21 mouse cellular contexts compared by ENCODE assay signal in genomic region chr10:41523386-41523785, GRCm38 (mm10). TPM values are rescaled to one million over a fixed set of nuclear protein-coding genes. Genes with fewer than 3 reads are reported as not detected.
DNase-seq lines count a peak whose midpoint lies in the region; ATAC-seq lines count a peak whose summit lies in the region.
"Had no signal": no experiment of that assay in that cellular context is flagged by ENCODE, and none has a peak within 500 bp of the region (broad histone marks: within the 10 kb centered on the region; RNA-seq: fewer than 3 reads in every experiment).

No protein-coding gene starts in this region.

- no peak overlapping the region for H3K4me2 ChIP-seq in heart, embryonic 12.5 days
- H3K4me2 ChIP-seq in lung, embryonic 16.5 days (ENCODE audit: low read depth, low read length): no peak overlapping the region
- 0 out of 2 replicates have a peak overlapping the region, but pooled peaks have one; percentile 25 for H3K4me2 ChIP-seq in limb, embryonic 13.5 days (replicated peaks)
- H3K4me2 ChIP-seq: embryonic facial prominence, embryonic 13.5 days; midbrain, embryonic 13.5 days; neural tube, embryonic 15.5 days had no signal

- H3K36me3 ChIP-seq in heart, embryonic 12.5 days: peaks cover 34% of the 10 kb centered on the region
- peaks cover 10% of the 10 kb centered on the region; the same call in 1 of the 2 replicates for H3K36me3 ChIP-seq in lung, embryonic 16.5 days (ENCODE audit: control insufficient read depth, insufficient read depth, low read length)
- peaks cover 36% of the 10 kb centered on the region for H3K36me3 ChIP-seq in limb, embryonic 13.5 days
- peaks cover 11% of the 10 kb centered on the region for H3K36me3 ChIP-seq in splenic B cell, adult 2 months (ENCODE audit: control insufficient read depth, insufficient read depth, low read length, poor library complexity, severe bottlenecking)

- ATAC-seq in heart, embryonic 12.5 days (ENCODE audit: insufficient number of reproducible peaks, low FRiP score): no peak
- no peak for ATAC-seq in lung, embryonic 16.5 days (ENCODE audit: low read depth)
- ATAC-seq in limb, embryonic 13.5 days (ENCODE audit: low FRiP score, low read depth): no peak
- ATAC-seq: forebrain, embryonic 16.5 days; hindbrain, postnatal 0 days; intestine, postnatal 0 days; midbrain, embryonic 13.5 days had no signal

- no peak overlapping the region for H3K9ac ChIP-seq in heart, embryonic 12.5 days
- no peak overlapping the region for H3K9ac ChIP-seq in lung, embryonic 16.5 days (ENCODE audit: low read length)
- H3K9ac ChIP-seq in limb, embryonic 13.5 days: no peak overlapping the region
- H3K9ac ChIP-seq: embryonic facial prominence, embryonic 13.5 days; midbrain, embryonic 13.5 days; neural tube, embryonic 15.5 days had no signal

- H3K4me1 ChIP-seq in heart, embryonic 12.5 days (replicated peaks): peaks cover 11% of the 10 kb centered on the region
- H3K4me1 ChIP-seq in lung, embryonic 16.5 days (replicated peaks; ENCODE audit: control insufficient read depth, insufficient read depth, low read length): peaks cover 20% of the 10 kb centered on the region
- peaks cover 25% of the 10 kb centered on the region for H3K4me1 ChIP-seq in limb, embryonic 13.5 days

- H3K27me3 ChIP-seq in heart, embryonic 12.5 days (replicated peaks): no peaks in the 10 kb centered on the region
- H3K27me3 ChIP-seq in lung, embryonic 16.5 days (ENCODE audit: control insufficient read depth, insufficient read depth, low read depth, low read length): no peaks in the 10 kb centered on the region
- no peaks in the 10 kb centered on the region for H3K27me3 ChIP-seq in limb, embryonic 13.5 days
- no peaks in the 10 kb centered on the region for H3K27me3 ChIP-seq in splenic B cell, adult 2 months (ENCODE audit: control insufficient read depth, insufficient read depth, low read length, poor library complexity, severe bottlenecking)
- H3K27me3 ChIP-seq: embryonic facial prominence, embryonic 13.5 days; midbrain, embryonic 13.5 days; neural tube, embryonic 15.5 days had no signal

- 90% methylated on average over 3 of the region's 3 CpGs for WGBS in heart, embryonic 12.5 days
- 65% methylated on average over 3 of the region's 3 CpGs for WGBS in lung, embryonic 16.5 days
- 70% methylated on average over 3 of the region's 3 CpGs for WGBS in limb, embryonic 13.5 days

- peak; percentile 59 for DNase-seq in heart, adult 11 months
- no peak for DNase-seq in lung, postnatal 25 days (ENCODE audit: low spot score)
- peak; percentile 38 for DNase-seq in splenic B cell, adult 2 months (ENCODE audit: low read depth, low spot score)
- no peak for DNase-seq in adrenal gland, postnatal 36 days
- no peak for DNase-seq in cerebellum, postnatal 10 days
- DNase-seq: adrenal gland, adult 2 months; cerebellum, adult 9-11 months; heart, postnatal 36 days; lung, adult 2 months; spleen, adult 18-20 months; thymus, postnatal 4 days had no signal

- H3K4me3 ChIP-seq in heart, embryonic 12.5 days: no peak overlapping the region
- no peak overlapping the region for H3K4me3 ChIP-seq in lung, embryonic 16.5 days (ENCODE audit: low read length)
- H3K4me3 ChIP-seq in limb, embryonic 13.5 days: no peak overlapping the region
- H3K4me3 ChIP-seq: embryonic facial prominence, embryonic 13.5 days; midbrain, embryonic 13.5 days; neural tube, embryonic 15.5 days had no signal

- H3K27ac ChIP-seq in heart, embryonic 12.5 days (ENCODE audit: poor library complexity, severe bottlenecking): no peak overlapping the region
- peak overlapping the region; percentile 27; the same call in 1 of the 2 replicates for H3K27ac ChIP-seq in lung, embryonic 16.5 days (ENCODE audit: low read length)
- H3K27ac ChIP-seq in limb, embryonic 13.5 days: no peak overlapping the region
- H3K27ac ChIP-seq: embryonic facial prominence, embryonic 13.5 days; hindbrain, postnatal 0 days; midbrain, embryonic 13.5 days; neural tube, embryonic 15.5 days had no signal

- no peaks in the 10 kb centered on the region for H3K9me3 ChIP-seq in heart, embryonic 12.5 days (replicated peaks)
- no peaks in the 10 kb centered on the region for H3K9me3 ChIP-seq in lung, embryonic 16.5 days (ENCODE audit: control insufficient read depth, low read length)
- H3K9me3 ChIP-seq in limb, embryonic 13.5 days: no peaks in the 10 kb centered on the region
- H3K9me3 ChIP-seq: embryonic facial prominence, embryonic 13.5 days; midbrain, embryonic 13.5 days; neural tube, embryonic 15.5 days had no signal

RNA-seq across cellular contexts. Expression of gene Cd164, which starts 4.2 kb away (rescaled TPM):
- 217 and 224 TPM in 2 replicates for polyA plus RNA-seq in heart, embryonic 12.5 days (2016; fragmentation: Nextera tagmentation; extraction: Ambion mirVana)
- 169 and 185 TPM in 2 replicates for polyA plus RNA-seq in lung, embryonic 16.5 days (2015; fragmentation: Nextera tagmentation; extraction: Ambion mirVana)
- 170 and 184 TPM in 2 replicates for polyA plus RNA-seq in limb, embryonic 13.5 days (2015; fragmentation: Nextera tagmentation; extraction: Ambion mirVana)
- total RNA-seq in adrenal gland, postnatal 36 days (2021): 100 to 1,000 TPM; 215 to 243 TPM

RNA-seq across cellular contexts. Expression of gene Ppil6, which starts 33.1 kb away (rescaled TPM):
- polyA plus RNA-seq in heart, embryonic 12.5 days (2016; fragmentation: Nextera tagmentation; extraction: Ambion mirVana): 1.1 TPM in 2 replicates
- 4.0 and 6.4 TPM in 2 replicates for polyA plus RNA-seq in lung, embryonic 16.5 days (2015; fragmentation: Nextera tagmentation; extraction: Ambion mirVana)
- 0.84 and 1.1 TPM in 2 replicates for polyA plus RNA-seq in limb, embryonic 13.5 days (2015; fragmentation: Nextera tagmentation; extraction: Ambion mirVana)
- total RNA-seq in adrenal gland, postnatal 36 days (2021): 1 to 10 TPM in 1 of 2 experiments, under 1 TPM in 1; 0.50 to 1.2 TPM
- total RNA-seq: gastrocnemius, postnatal 4 days had no signal

RNA-seq across cellular contexts. Expression of gene Smpd2, which starts 33.2 kb away (rescaled TPM):
- polyA plus RNA-seq in heart, embryonic 12.5 days (2016; fragmentation: Nextera tagmentation; extraction: Ambion mirVana): 42.7 and 45.6 TPM in 2 replicates
- polyA plus RNA-seq in lung, embryonic 16.5 days (2015; fragmentation: Nextera tagmentation; extraction: Ambion mirVana): 71.2 and 71.4 TPM in 2 replicates
- 62.9 and 65.6 TPM in 2 replicates for polyA plus RNA-seq in limb, embryonic 13.5 days (2015; fragmentation: Nextera tagmentation; extraction: Ambion mirVana)
- total RNA-seq in adrenal gland, postnatal 36 days (2021): 10 to 100 TPM; 20.5 to 27.0 TPM

RNA-seq across cellular contexts. Expression of gene Mical1, which starts 47.3 kb away (rescaled TPM):
- polyA plus RNA-seq in heart, embryonic 12.5 days (2016; fragmentation: Nextera tagmentation; extraction: Ambion mirVana): 38.9 and 45.3 TPM in 2 replicates
- 64.8 and 70.9 TPM in 2 replicates for polyA plus RNA-seq in lung, embryonic 16.5 days (2015; fragmentation: Nextera tagmentation; extraction: Ambion mirVana)
- polyA plus RNA-seq in limb, embryonic 13.5 days (2015; fragmentation: Nextera tagmentation; extraction: Ambion mirVana): 50.6 and 53.7 TPM in 2 replicates
- 1 to 10 TPM; 7.8 to 9.8 TPM for total RNA-seq in adrenal gland, postnatal 36 days (2021)

Comparison
In these comparisons a context has a peak if more than half of its experiments do, and no peak if none do; other contexts are left out.
1. DNase-seq: peak in heart, adult 11 months (single experiment) and splenic B cell, adult 2 months (single experiment); none in lung, postnatal 25 days (single experiment), adrenal gland, postnatal 36 days (0 of 2) and cerebellum, postnatal 10 days (0 of 2).